Mouse (Mus musculus) liver, embryonic 14.5 days (tissue): Measurements from ENCODE around the gene Majin.

Experiments
- CTCF ChIP-seq: IDR thresholded peaks from 2 replicates; pipeline ENCODE4 v1.5.1; 2016; ENCODE audit warnings: antibody characterized with exemption, low read depth, control low read depth
- EP300 ChIP-seq: IDR thresholded peaks from 2 replicates; pipeline ENCODE4 v1.6.1; 2016; ENCODE audit warnings: antibody characterized with exemption, low read depth

- TF ChIP-seq CTCF: no peak
- TF ChIP-seq EP300: no peak
Observed at GRCm38 (mm10) chr19:6184131-6184530, at the start of gene Majin.
